Mouse (Mus musculus) olfactory bulb, adult 2 months (tissue): ENCODE results near the gene Asic2.

Source experiments
- CTCF ChIP-seq: fragments of 200-500 bp; IDR thresholded peaks from 2 replicates; pipeline ENCODE4 v1.5.1; 2012; ENCODE audit warnings: low read depth, mild to moderate bottlenecking, low read length, moderate library complexity; ENCODE audit not compliant: insufficient read depth
- POLR2A ChIP-seq: fragments of 200-500 bp; IDR thresholded peaks from 2 replicates; pipeline ENCODE4 v1.6.1; 2012; ENCODE audit warnings: mild to moderate bottlenecking, low read depth, low read length, moderate library complexity; ENCODE audit not compliant: insufficient read depth

GRCm38 (mm10) chr11:81737777-81738176 is 230.5 kb downstream of the Asic2 start:
- no peak for TF ChIP-seq POLR2A
- no peak for TF ChIP-seq CTCF
